Mouse (Mus musculus) liver, postnatal 0 days (tissue): ENCODE data around the gene Tspan4.

Experiments
- CTCF ChIP-seq: sonication (generic); IDR thresholded peaks from 2 replicates; pipeline ENCODE4 v1.5.1; 2016; ENCODE audit warnings: antibody characterized with exemption, low read depth
- EP300 ChIP-seq: IDR thresholded peaks from 2 replicates; pipeline ENCODE4 v1.6.1; 2016; ENCODE audit warnings: antibody characterized with exemption, low read depth, mild to moderate bottlenecking

DNA sequence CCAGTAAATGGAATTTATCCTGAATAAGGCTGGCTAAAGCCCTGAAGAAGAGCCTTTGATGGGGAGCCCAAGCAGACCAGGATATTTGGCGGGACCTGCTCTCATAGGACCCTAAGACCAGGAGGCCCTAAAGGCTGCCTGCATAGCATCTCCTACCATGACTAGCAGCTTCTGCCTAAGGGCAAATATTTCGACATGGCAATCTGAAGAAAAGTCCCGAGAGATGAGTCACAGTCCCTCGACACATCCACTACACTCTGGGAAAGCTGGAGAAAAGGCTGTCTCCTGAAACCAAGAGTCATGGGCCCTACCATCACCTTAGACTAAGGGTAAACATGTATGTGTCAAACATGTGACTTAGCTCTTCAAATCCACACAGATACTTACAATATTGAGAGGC is 49.2 kb downstream of the Tspan4 start:
- no peak for TF ChIP-seq CTCF
- TF ChIP-seq EP300: no peak
